Mouse (Mus musculus): ENCODE measurements around the gene Ccin. TPM values are rescaled to one million over a fixed set of nuclear protein-coding genes. Genes with fewer than 3 reads are reported as not detected.

Gene Ccin
- total and polyA plus RNA-seq, 3 experiments, result not detected

- TF ChIP-seq ETS1 (conservative IDR thresholded peaks at IDR 0.05; ENCODE audit: low read depth, low read length) (peak; percentile 31), ELF1 (IDR thresholded peaks at IDR 0.05; ENCODE audit: low read depth, low read length) (peak; percentile 69), BHLHE40 (IDR thresholded peaks at IDR 0.05; ENCODE audit: low read depth, low read length) (peak; percentile 36; the same call in 1 of the 2 replicates), MEF2A (IDR thresholded peaks at IDR 0.05; ENCODE audit: borderline replicate concordance, low read depth, low read length) (no peak; the same call in 1 of the 2 replicates), MAX (IDR thresholded peaks at IDR 0.05; ENCODE audit: low read length) (peak; percentile 34; the same call in 1 of the 2 replicates), USF2 (conservative IDR thresholded peaks at IDR 0.05; ENCODE audit: low read depth, low read length) (no peak; the same call in 1 of the 2 replicates), ZKSCAN1 (IDR thresholded peaks at IDR 0.05; ENCODE audit: borderline replicate concordance, low read depth, low read length) (no peak)
Measured at GRCm38 (mm10) chr4:43959523-43960179, 23.6 kb upstream of the Ccin start (continued).

DNA sequence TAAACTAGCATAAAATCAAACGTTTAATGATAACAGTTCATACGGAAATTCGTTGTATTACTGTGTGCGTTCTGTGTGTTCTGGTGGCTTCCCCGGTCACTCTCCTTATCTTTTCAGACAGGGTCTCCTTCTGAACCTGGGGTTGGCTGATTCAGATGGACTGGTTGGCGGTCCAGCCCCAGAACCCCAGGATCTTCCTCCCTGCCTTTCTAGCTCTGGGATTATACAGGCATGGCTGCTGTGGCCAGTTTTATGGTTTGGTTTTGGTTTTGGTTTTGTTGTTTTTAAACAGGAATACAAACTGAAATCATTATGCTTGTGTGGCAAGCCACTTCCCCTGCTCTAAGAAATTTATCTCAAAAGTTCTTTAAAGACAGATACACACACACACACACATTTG is 23.1 kb upstream of the Ccin start:
- Histone ChIP-seq H3K79me2 (replicated peaks; ENCODE audit: control insufficient read depth, extremely low read depth, insufficient read depth, poor library complexity, severe bottlenecking) (peaks cover 16% of the 10 kb centered on the region), H3K4me2 (ENCODE audit: insufficient read depth, low read depth, poor library complexity, severe bottlenecking) (peak overlapping the region; percentile 100), H3K27ac (ENCODE audit: insufficient read depth, low read depth) (no peak overlapping the region), H3K9ac (ENCODE audit: insufficient read depth, low read depth) (peak overlapping the region; percentile 68), H3K27me3 (replicated peaks) (no peaks in the 10 kb centered on the region), H3K4me3 (replicated peaks in 1 of 3; ENCODE audit: low read depth in 2 of 3, low read length in 2 of 3, poor library complexity in 1 of 3) (peak overlapping the region; percentile 48 to 91 (median 69)), H3K36me3 (replicated peaks in 1 of 2; ENCODE audit: control insufficient read depth in 1 of 2, insufficient read depth in 1 of 2, low read length in 1 of 2) (peaks cover 0 to 29% of the 10 kb centered on the region in 2 experiments), H3K4me1 (ENCODE audit: control insufficient read depth in 1 of 2, insufficient read depth in 2 of 2) (peaks cover 11 to 64% of the 10 kb centered on the region in 2 experiments), H3K9me3 (replicated peaks; ENCODE audit: low read length) (no peaks in the 10 kb centered on the region)
- no peak for DNase-seq (ENCODE audit: extremely low read depth)
- in situ Hi-C loops (cut with MboI; ENCODE audit: low pct_ligation_motif_present, low pct_unique_long_range_greater_than_20kb, low sequenced_read_pairs), result no loop called here
- dilution Hi-C loops (cut with MboI; ENCODE audit: extremely low pct_ligation_motif_present, extremely low pct_unique_long_range_greater_than_20kb, low sequenced_read_pairs), result no loop called here
- TF ChIP-seq USF2 (conservative IDR thresholded peaks at IDR 0.05; ENCODE audit: low read depth, low read length) (no peak), POLR2AphosphoS2 (IDR thresholded peaks at IDR 0.05; ENCODE audit: low read depth, low read length) (no peak), ELF1 (IDR thresholded peaks at IDR 0.05; ENCODE audit: low read depth, low read length) (no peak), EP300 (IDR thresholded peaks at IDR 0.05; ENCODE audit: low read length) (no peak), MXI1 (IDR thresholded peaks at IDR 0.05; ENCODE audit: low read depth, low read length) (no peak), CHD1 (IDR thresholded peaks at IDR 0.05; ENCODE audit: low read depth, low read length) (no peak), RCOR1 (conservative IDR thresholded peaks at IDR 0.05; ENCODE audit: low read depth, low read length) (no peak), HCFC1 (IDR thresholded peaks at IDR 0.05; ENCODE audit: low read depth, low read length) (no peak), ZC3H11A (IDR thresholded peaks at IDR 0.05; ENCODE audit: low read depth, low read length) (no peak), JUN (IDR thresholded peaks at IDR 0.05; ENCODE audit: insufficient read depth, low read depth, low read length) (no peak), TBP (conservative IDR thresholded peaks at IDR 0.05; ENCODE audit: low read depth, low read length) (no peak), ETS1 (conservative IDR thresholded peaks at IDR 0.05; ENCODE audit: low read depth, low read length) (no peak), USF1 (IDR thresholded peaks at IDR 0.05; ENCODE audit: low read depth, low read length) (no peak)
